Mouse (Mus musculus) liver, embryonic 14.5 days (tissue): ENCODE measurements at regions not wholly inside any gene's neighbourhood (a gene's known extent, or its start where the extent isn't known, plus 50 kb on each side); places are given as distances from the start of the nearest gene placed in this dataset.

Source experiments
- CTCF ChIP-seq: IDR thresholded peaks from 2 replicates; pipeline ENCODE4 v1.5.1; 2016; ENCODE audit warnings: antibody characterized with exemption, low read depth, control low read depth
- EP300 ChIP-seq: IDR thresholded peaks from 2 replicates; pipeline ENCODE4 v1.6.1; 2016; ENCODE audit warnings: antibody characterized with exemption, low read depth

DNA sequence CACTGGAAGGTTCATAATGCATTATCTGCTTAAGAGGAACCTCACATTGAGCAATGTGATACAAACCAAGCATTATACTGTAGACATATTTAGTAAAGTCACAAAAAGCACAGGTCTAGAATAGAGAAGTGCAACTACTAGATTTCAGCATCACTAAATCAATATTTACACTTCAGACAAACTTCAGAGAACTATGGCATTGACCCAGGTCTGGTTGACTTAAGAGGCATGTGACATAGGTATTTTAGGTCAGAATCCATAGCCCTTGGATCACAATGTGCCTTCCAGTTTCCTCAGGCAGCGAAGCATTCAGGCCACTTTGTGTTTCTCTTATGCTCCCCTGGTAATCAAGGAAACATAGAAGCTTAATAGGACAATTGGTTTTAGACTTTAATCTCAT is 52.6 kb upstream of the Nlgn1 start:
- TF ChIP-seq EP300: no peak
- no peak for TF ChIP-seq CTCF
